16 mouse cellular contexts compared by ENCODE assay signal in genomic region chr6:82589387-82589786, GRCm38 (mm10).
DNase-seq lines count a peak whose midpoint lies in the region; ATAC-seq lines count a peak whose summit lies in the region.
"Had no signal": no experiment of that assay in that cellular context is flagged by ENCODE, and none has a peak within 500 bp of the region (broad histone marks: within the 10 kb centered on the region; RNA-seq: fewer than 3 reads in every experiment).

No protein-coding gene starts in this region.

- no peaks in the 10 kb centered on the region for H3K4me1 ChIP-seq in hindbrain, embryonic 16.5 days (ENCODE audit: control insufficient read depth, insufficient read depth, low read depth, low read length)
- no peaks in the 10 kb centered on the region for H3K4me1 ChIP-seq in hindbrain, embryonic 10.5 days (replicated peaks)
- H3K4me1 ChIP-seq: limb, embryonic 10.5 days; neural tube, embryonic 12.5 days had no signal

- no peak overlapping the region for H3K9ac ChIP-seq in hindbrain, embryonic 16.5 days (ENCODE audit: low read depth, low read length)
- H3K9ac ChIP-seq: liver, embryonic 14.5 days; neural tube, embryonic 12.5 days had no signal

- no peaks in the 10 kb centered on the region for H3K27me3 ChIP-seq in hindbrain, embryonic 16.5 days (replicated peaks; ENCODE audit: control insufficient read depth, insufficient read depth, low read length)
- no peaks in the 10 kb centered on the region for H3K27me3 ChIP-seq in hindbrain, embryonic 10.5 days (ENCODE audit: insufficient read depth, poor library complexity, severe bottlenecking)
- H3K27me3 ChIP-seq: neural tube, embryonic 12.5 days had no signal

- DNase-seq in cerebellum, postnatal 10 days: peak; percentile 92 to 94
- no peak for DNase-seq in cerebellum, adult 11-12 months
- DNase-seq in hindbrain, embryonic 10.5 days (ENCODE audit: low spot score): no peak
- peak; percentile 17 for DNase-seq in testis, postnatal 10 days (ENCODE audit: low spot score)
- DNase-seq in testis, postnatal 14 days (ENCODE audit: low spot score): no peak
- no peak for DNase-seq in natural killer cell, adult 2 months (ENCODE audit: low spot score in 2 of 2)
- DNase-seq in layer of hippocampus, adult 11-12 months (ENCODE audit: low spot score): no peak
- DNase-seq: gastrocnemius, postnatal 36 days; kidney, postnatal 10 days; lung, postnatal 10 days had no signal

- H3K9me3 ChIP-seq in hindbrain, embryonic 16.5 days (ENCODE audit: control insufficient read depth, low read length): no peaks in the 10 kb centered on the region
- H3K9me3 ChIP-seq in hindbrain, embryonic 10.5 days: no peaks in the 10 kb centered on the region; the same call in 1 of the 2 replicates
- H3K9me3 ChIP-seq: embryonic facial prominence, embryonic 10.5 days; limb, embryonic 10.5 days; neural tube, embryonic 12.5 days had no signal

- H3K36me3 ChIP-seq in hindbrain, embryonic 16.5 days (ENCODE audit: control insufficient read depth, insufficient read depth, low read length): no peaks in the 10 kb centered on the region
- no peaks in the 10 kb centered on the region for H3K36me3 ChIP-seq in hindbrain, embryonic 10.5 days
- H3K36me3 ChIP-seq: embryonic facial prominence, embryonic 10.5 days; limb, embryonic 10.5 days; neural tube, embryonic 12.5 days had no signal

- no peak overlapping the region for H3K27ac ChIP-seq in hindbrain, embryonic 16.5 days (ENCODE audit: low read depth, low read length)
- no peak overlapping the region for H3K27ac ChIP-seq in hindbrain, embryonic 10.5 days
- H3K27ac ChIP-seq: embryonic facial prominence, embryonic 10.5 days; limb, embryonic 10.5 days; liver, embryonic 14.5 days; neural tube, embryonic 12.5 days; stomach, postnatal 0 days had no signal

- H3K4me2 ChIP-seq in hindbrain, embryonic 16.5 days (ENCODE audit: low read length): no peak overlapping the region
- H3K4me2 ChIP-seq: neural tube, embryonic 12.5 days had no signal

- WGBS in hindbrain, embryonic 16.5 days: 75% methylated on average over 7 of the region's 7 CpGs
- WGBS in hindbrain, embryonic 10.5 days: 86% methylated on average over 7 of the region's 7 CpGs

- H3K4me3 ChIP-seq in hindbrain, embryonic 16.5 days (ENCODE audit: low read length): no peak overlapping the region
- H3K4me3 ChIP-seq in hindbrain, embryonic 10.5 days: no peak overlapping the region
- H3K4me3 ChIP-seq: embryonic facial prominence, embryonic 10.5 days; limb, embryonic 10.5 days; neural tube, embryonic 12.5 days had no signal

- ATAC-seq in hindbrain, embryonic 16.5 days: peak; percentile 65; the same call in 1 of the 2 replicates

Comparison
In these comparisons a context has a peak if more than half of its experiments do, and no peak if none do; other contexts are left out.
1. DNase-seq: peak in cerebellum, postnatal 10 days (2 of 2) and testis, postnatal 10 days (single experiment); none in cerebellum, adult 11-12 months (single experiment), hindbrain, embryonic 10.5 days (single experiment), testis, postnatal 14 days (single experiment), natural killer cell, adult 2 months (0 of 2) and layer of hippocampus, adult 11-12 months (single experiment).